Mouse (Mus musculus) thymus, adult 2 months (tissue): ENCODE measurements around the gene Rabl6.

Source experiments
- CTCF ChIP-seq: fragments of 200-500 bp; IDR thresholded peaks from 2 replicates; pipeline ENCODE4 v1.5.1; 2012; ENCODE audit warnings: mild to moderate bottlenecking, control low read depth, low read length, moderate library complexity, borderline replicate concordance; ENCODE audit not compliant: control insufficient read depth, poor library complexity, insufficient read depth; ENCODE audit errors: extremely low read depth
- POLR2A ChIP-seq: fragments of 200-500 bp; IDR thresholded peaks from 2 replicates; pipeline ENCODE4 v1.6.1; 2012; ENCODE audit warnings: mild to moderate bottlenecking, low read length, control low read depth, moderate library complexity; ENCODE audit not compliant: control insufficient read depth, poor library complexity, insufficient read depth; ENCODE audit errors: extremely low read depth

DNA sequence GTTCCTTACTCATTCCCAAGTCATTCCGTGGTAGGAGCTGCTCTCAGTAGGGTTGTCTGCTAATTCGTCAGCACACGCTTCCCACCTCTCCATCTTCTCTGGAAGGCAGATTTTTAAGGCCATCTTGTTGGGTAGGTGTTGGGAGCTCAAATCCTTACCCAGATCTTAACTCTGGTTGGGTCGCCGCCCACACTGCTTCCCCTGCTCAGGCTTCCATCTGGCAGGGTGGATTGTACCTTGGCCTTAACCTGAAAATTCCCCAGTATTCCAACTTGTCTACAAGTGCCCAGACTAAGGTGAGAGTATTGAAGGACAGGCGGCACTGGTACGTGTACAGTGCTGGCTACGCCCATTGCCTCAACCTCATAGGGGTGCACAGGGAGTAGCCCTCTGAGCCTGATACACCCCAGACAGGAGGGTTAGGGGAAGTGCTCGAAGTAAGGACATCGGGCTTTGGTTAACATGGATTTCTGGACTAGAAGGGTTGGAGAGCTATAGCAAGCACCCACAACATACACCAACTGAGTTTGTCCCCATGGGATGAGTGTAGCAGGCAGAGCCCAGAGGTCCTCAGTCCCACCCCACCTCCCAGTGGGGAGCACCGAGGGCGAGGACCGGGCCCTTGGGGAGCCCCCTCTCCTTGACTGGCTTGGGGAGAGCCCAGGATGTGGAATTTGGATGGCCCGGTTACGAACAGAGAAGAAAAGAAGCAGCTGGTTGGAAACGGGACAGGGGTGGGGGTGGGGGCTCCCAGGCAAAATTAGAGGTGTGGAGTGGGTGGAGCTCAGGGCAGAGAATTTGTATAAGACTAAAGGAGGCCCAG, 32.1 kb downstream of the Rabl6 start:
- TF ChIP-seq CTCF (no peak), POLR2A (no peak)
